Mouse (Mus musculus): ENCODE data around the gene Frem1. TPM values are rescaled to one million over a fixed set of nuclear protein-coding genes. Genes with fewer than 3 reads are reported as not detected.

Gene Frem1
- total RNA-seq (2012; rRNA removed) (not detected in 2 replicates), total RNA-seq (2014; rRNA removed) (not detected in 2 replicates), polyA plus RNA-seq (2012; ENCODE audit: insufficient read length, low read depth) (not detected in 2 replicates)

GRCm38 (mm10) chr4:83051634-83052577, at the start of gene Frem1:
Frem1 (minus strand) TSS chr4:83052339.
- no peak within 1 kb of the TSS for H3K27ac ChIP-seq (ENCODE audit: insufficient read depth, low read depth)
- no peaks in the 10 kb centered on the region for H3K36me3 ChIP-seq (replicated peaks in 1 of 2; ENCODE audit: control insufficient read depth in 1 of 2, insufficient read depth in 1 of 2, low read length in 1 of 2)
- dilution Hi-C loops (cut with MboI; ENCODE audit: extremely low pct_ligation_motif_present, extremely low pct_unique_long_range_greater_than_20kb, low sequenced_read_pairs): no loop called here
- DNase-seq (ENCODE audit: extremely low read depth): no peak
- TF ChIP-seq USF2 (conservative IDR thresholded peaks at IDR 0.05; ENCODE audit: low read depth, low read length): no peak
- no peak for TF ChIP-seq NRF1 (IDR thresholded peaks at IDR 0.05; ENCODE audit: low read depth, low read length)
- TF ChIP-seq GABPA (IDR thresholded peaks at IDR 0.05; ENCODE audit: insufficient replicate concordance, low read depth, low read length): no peak
- no peak for TF ChIP-seq ETS1 (conservative IDR thresholded peaks at IDR 0.05; ENCODE audit: low read depth, low read length)
- no peak for TF ChIP-seq SIN3A (IDR thresholded peaks at IDR 0.05; ENCODE audit: low read length)
- TF ChIP-seq TBP (conservative IDR thresholded peaks at IDR 0.05; ENCODE audit: low read depth, low read length): no peak
- in situ Hi-C loops (cut with MboI; ENCODE audit: low pct_ligation_motif_present, low pct_unique_long_range_greater_than_20kb, low sequenced_read_pairs): no loop called here
- H3K9ac ChIP-seq (ENCODE audit: insufficient read depth, low read depth): no peak within 1 kb of the TSS
- H3K27me3 ChIP-seq (replicated peaks): no peaks in the 10 kb centered on the region
- no peaks in the 10 kb centered on the region for H3K9me3 ChIP-seq (replicated peaks; ENCODE audit: low read length)
- no peak within 1 kb of the TSS for H3K4me3 ChIP-seq (replicated peaks in 1 of 3; ENCODE audit: low read depth in 2 of 3, low read length in 2 of 3, poor library complexity in 1 of 3)
- no peaks in the 10 kb centered on the region for H3K79me2 ChIP-seq (replicated peaks; ENCODE audit: control insufficient read depth, extremely low read depth, insufficient read depth, poor library complexity, severe bottlenecking)
- H3K4me2 ChIP-seq (ENCODE audit: insufficient read depth, low read depth, poor library complexity, severe bottlenecking): no peak within 1 kb of the TSS
- H3K4me1 ChIP-seq (ENCODE audit: control insufficient read depth in 1 of 2, insufficient read depth in 2 of 2): no peaks in the 10 kb centered on the region

- no peaks in the 10 kb centered on the region for H3K27me3 ChIP-seq (replicated peaks)
- in situ Hi-C loops (cut with MboI; ENCODE audit: low pct_ligation_motif_present, low pct_unique_long_range_greater_than_20kb, low sequenced_read_pairs): no loop called here
- no peaks in the 10 kb centered on the region for H3K9me3 ChIP-seq (replicated peaks; ENCODE audit: low read length)
- H3K79me2 ChIP-seq (replicated peaks; ENCODE audit: control insufficient read depth, extremely low read depth, insufficient read depth, poor library complexity, severe bottlenecking): no peaks in the 10 kb centered on the region
- no peaks in the 10 kb centered on the region for H3K36me3 ChIP-seq (replicated peaks in 1 of 2; ENCODE audit: control insufficient read depth in 1 of 2, insufficient read depth in 1 of 2, low read length in 1 of 2)
- H3K4me3 ChIP-seq (replicated peaks in 1 of 3; ENCODE audit: low read depth in 2 of 3, low read length in 2 of 3, poor library complexity in 1 of 3): no peak overlapping the region
- dilution Hi-C loops (cut with MboI; ENCODE audit: extremely low pct_ligation_motif_present, extremely low pct_unique_long_range_greater_than_20kb, low sequenced_read_pairs): no loop called here
- H3K9ac ChIP-seq (ENCODE audit: insufficient read depth, low read depth): no peak overlapping the region
- DNase-seq (ENCODE audit: extremely low read depth): no peak
- TF ChIP-seq SIN3A (IDR thresholded peaks at IDR 0.05; ENCODE audit: low read length) (no peak), BHLHE40 (IDR thresholded peaks at IDR 0.05; ENCODE audit: low read depth, low read length) (no peak), MAFK (IDR thresholded peaks at IDR 0.05; ENCODE audit: insufficient replicate concordance, low read length) (no peak), USF1 (IDR thresholded peaks at IDR 0.05; ENCODE audit: low read depth, low read length) (no peak), ELF1 (IDR thresholded peaks at IDR 0.05; ENCODE audit: low read depth, low read length) (no peak), MEF2A (IDR thresholded peaks at IDR 0.05; ENCODE audit: borderline replicate concordance, low read depth, low read length) (no peak), RCOR1 (conservative IDR thresholded peaks at IDR 0.05; ENCODE audit: low read depth, low read length) (no peak), EP300 (IDR thresholded peaks at IDR 0.05; ENCODE audit: low read length) (no peak), ZMIZ1 (IDR thresholded peaks at IDR 0.05; ENCODE audit: low read depth, low read length) (no peak), POLR2A (IDR thresholded peaks at IDR 0.05; ENCODE audit: low read depth, low read length) (no peak), TCF12 (IDR thresholded peaks at IDR 0.05; ENCODE audit: low read depth, low read length) (no peak), POLR2AphosphoS2 (IDR thresholded peaks at IDR 0.05; ENCODE audit: low read depth, low read length) (no peak), MAZ (IDR thresholded peaks at IDR 0.05; ENCODE audit: low read depth, low read length) (no peak), NELFE (IDR thresholded peaks at IDR 0.05; ENCODE audit: low read depth, low read length) (no peak), SMC3 (IDR thresholded peaks at IDR 0.05; ENCODE audit: low read depth, low read length) (no peak), NRF1 (IDR thresholded peaks at IDR 0.05; ENCODE audit: low read depth, low read length) (no peak), MYC (IDR thresholded peaks at IDR 0.05; ENCODE audit: low read depth, low read length) (no peak), E2F4 (IDR thresholded peaks at IDR 0.05; ENCODE audit: insufficient replicate concordance, low read depth, low read length) (no peak), MAX (IDR thresholded peaks at IDR 0.05; ENCODE audit: low read length) (no peak)
- H3K4me2 ChIP-seq (ENCODE audit: insufficient read depth, low read depth, poor library complexity, severe bottlenecking): no peak overlapping the region
- no peak overlapping the region for H3K27ac ChIP-seq (ENCODE audit: insufficient read depth, low read depth)
- H3K4me1 ChIP-seq (ENCODE audit: control insufficient read depth in 1 of 2, insufficient read depth in 2 of 2): no peaks in the 10 kb centered on the region
Observed at GRCm38 (mm10) chr4:83099025-83099424, 46.9 kb upstream of the Frem1 start.

Data from CH12.LX (cell line).